Mouse (Mus musculus): ENCODE measurements at regions not wholly inside any gene's neighbourhood (a gene's known extent, or its start where the extent isn't known, plus 50 kb on each side); places are given as distances from the start of the nearest gene placed in this dataset.
"Not testable (repeated sequence)": the region's sequence is repeated elsewhere in the genome, so short reads cannot be mapped to it uniquely, and the experiment has no call there.

GRCm38 (mm10) chr19:32973130-32973529 is 215.8 kb downstream of the Pten start:
- DNase-seq (ENCODE audit: low read depth), result no peak

- peak; percentile 93 for DNase-seq (ENCODE audit: low read depth)
Observed at GRCm38 (mm10) chr19:32974778-32975240, 217.5 kb downstream of the Pten start.

GRCm38 (mm10) chr19:32975303-32975702 is 218.0 kb downstream of the Pten start:
- no peak for DNase-seq (ENCODE audit: low read depth)

GRCm38 (mm10) chr19:32976507-32976906 is 219.2 kb downstream of the Pten start:
- DNase-seq (ENCODE audit: low read depth), result no peak

- no peak for DNase-seq (ENCODE audit: low read depth)
Observed at GRCm38 (mm10) chr19:32978037-32978745, 220.9 kb downstream of the Pten start.

- no peak for DNase-seq (ENCODE audit: low read depth)
Observed at GRCm38 (mm10) chr19:32980142-32980541, 222.8 kb downstream of the Pten start.

- no peak for DNase-seq (ENCODE audit: low read depth)
Observed at GRCm38 (mm10) chr19:32988713-32989112, 231.4 kb downstream of the Pten start.

- DNase-seq (ENCODE audit: low read depth), result no peak
Observed at GRCm38 (mm10) chr19:32989346-32989745, 232.0 kb downstream of the Pten start.

GRCm38 (mm10) chr19:32990576-32990975 is 233.3 kb downstream of the Pten start:
- DNase-seq (ENCODE audit: low read depth), result no peak

- DNase-seq (ENCODE audit: low read depth), result no peak
Observed at GRCm38 (mm10) chr19:32998576-32999170, 241.4 kb downstream of the Pten start.

GRCm38 (mm10) chr19:33007582-33007981 is 250.3 kb downstream of the Pten start:
- no peak for DNase-seq (ENCODE audit: low read depth)

- no peak for DNase-seq (ENCODE audit: low read depth)
Observed at GRCm38 (mm10) chr19:33008076-33008475, 250.8 kb downstream of the Pten start.

- DNase-seq (ENCODE audit: low read depth), result no peak
Observed at GRCm38 (mm10) chr19:33008794-33009193, 251.5 kb downstream of the Pten start.

GRCm38 (mm10) chr19:33010886-33011446 is 253.7 kb downstream of the Pten start:
- DNase-seq (ENCODE audit: low read depth), result peak; percentile 66

GRCm38 (mm10) chr19:33014879-33015278 is 257.6 kb downstream of the Pten start:
- DNase-seq (ENCODE audit: low read depth), result not testable (repeated sequence)

GRCm38 (mm10) chr19:33021161-33021560 is 263.9 kb downstream of the Pten start:
- DNase-seq (ENCODE audit: low read depth), result no peak

- no peak for DNase-seq (ENCODE audit: low read depth)
Observed at GRCm38 (mm10) chr19:33022839-33023428, 265.6 kb downstream of the Pten start.

GRCm38 (mm10) chr19:33029688-33030444 is 272.6 kb downstream of the Pten start:
- DNase-seq (ENCODE audit: low read depth), result no peak

GRCm38 (mm10) chr19:33040512-33040911 is 283.2 kb downstream of the Pten start:
- DNase-seq (ENCODE audit: low read depth), result no peak

- DNase-seq (ENCODE audit: low read depth), result no peak
Observed at GRCm38 (mm10) chr19:33040991-33041390, 283.7 kb downstream of the Pten start.

GRCm38 (mm10) chr19:33042760-33043159 is 285.5 kb downstream of the Pten start:
- no peak for DNase-seq (ENCODE audit: low read depth)

- DNase-seq (ENCODE audit: low read depth), result no peak
Observed at GRCm38 (mm10) chr19:33043696-33044095, 286.4 kb downstream of the Pten start.

Measured in fibroblast of lung, adult 2 months (primary cell).